Mouse (Mus musculus) C2C12 (cell line): ENCODE results near the gene Ggcx. TPM values are rescaled to one million over a fixed set of nuclear protein-coding genes. Genes with fewer than 3 reads are reported as not detected.

Source experiments
- H3K27me3 ChIP-seq: one replicate; pipeline ENCODE4 v1.6.1; 2011; ENCODE audit not compliant: control insufficient read depth, insufficient read depth, insufficient read length
- H3K36me3 ChIP-seq: one replicate; pipeline ENCODE4 v1.6.1; 2011; ENCODE audit not compliant: control insufficient read depth, insufficient read depth
- H3K4me3 ChIP-seq: one replicate; pipeline ENCODE4 v1.5.1; 2011; ENCODE audit warnings: mild to moderate bottlenecking, control low read depth; ENCODE audit not compliant: poor library complexity, insufficient read depth, severe bottlenecking
- H3K79me2 ChIP-seq: one replicate; pipeline ENCODE4 v1.6.1; 2011; ENCODE audit not compliant: control insufficient read depth, insufficient read depth
- H3K79me3 ChIP-seq: one replicate; pipeline ENCODE4 v1.6.1; 2011; ENCODE audit warnings: low read depth, control low read depth
- H3ac ChIP-seq: one replicate; pipeline ENCODE3; 2011; ENCODE audit warnings: low read depth; ENCODE audit not compliant: control insufficient read depth, insufficient read length
- CEBPB ChIP-seq: IDR thresholded peaks from one replicate; pipeline ENCODE4 v1.6.1; 2011; ENCODE audit warnings: low read depth, mild to moderate bottlenecking, control low read depth, moderate library complexity
- CTCF ChIP-seq: IDR thresholded peaks from one replicate; pipeline ENCODE4 v1.5.1; 2011; ENCODE audit not compliant: control insufficient read depth, insufficient read depth, insufficient read length
- FOSL1 ChIP-seq: IDR thresholded peaks from one replicate; pipeline ENCODE4 v1.8.0; 2011; ENCODE audit warnings: mild to moderate bottlenecking, low read length; ENCODE audit not compliant: poor library complexity, insufficient read depth, severe bottlenecking
- MAX ChIP-seq: IDR thresholded peaks from one replicate; pipeline ENCODE4 v1.6.1; 2011; ENCODE audit warnings: mild to moderate bottlenecking, control low read depth
- MYOD1 ChIP-seq: IDR thresholded peaks from one replicate; pipeline ENCODE4 v1.6.1; 2011; ENCODE audit warnings: low read depth; ENCODE audit not compliant: control insufficient read depth, insufficient read length
- MYOG ChIP-seq: IDR thresholded peaks from one replicate; pipeline ENCODE4 v1.6.1; 2011; ENCODE audit not compliant: control insufficient read depth, insufficient read length; ENCODE audit errors: extremely low read depth
- USF1 ChIP-seq: IDR thresholded peaks from one replicate; pipeline ENCODE4 v1.6.1; 2011; ENCODE audit warnings: low read depth, mild to moderate bottlenecking, control low read depth, moderate library complexity
- polyA plus RNA-seq: library from polyadenylated mRNA; unstranded; fragments of >200 nt; fragmentation: generic; extraction: Trizol; gene quantifications from one replicate; pipeline ENCODE4 v1.2.1, GENCODE M21; 2012; ENCODE audit warnings: missing spikeins

Ggcx gene
- polyA plus RNA-seq, 1 experiment, result 12.2 TPM

DNA sequence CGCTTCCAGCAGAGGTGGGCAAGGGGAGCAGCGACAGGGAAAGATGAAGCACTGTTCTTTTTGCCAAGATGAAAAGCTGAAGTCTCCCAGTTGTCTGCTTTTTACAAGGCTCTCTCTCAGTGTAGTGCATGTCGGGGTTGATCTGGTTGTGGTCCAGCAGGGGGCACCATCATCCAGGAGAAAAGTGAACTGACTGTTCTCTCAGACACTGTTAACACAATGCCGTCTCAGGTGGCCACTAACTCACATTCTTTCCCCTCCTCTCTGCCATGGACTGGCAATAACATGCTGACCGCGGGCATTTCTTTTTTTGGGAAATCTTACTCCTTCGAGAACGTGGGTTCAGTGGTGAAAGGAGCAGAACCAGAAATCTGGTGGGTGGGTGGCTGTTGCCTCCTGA, 13.9 kb downstream of the Ggcx start:
- Histone ChIP-seq H3ac (no peak overlapping the region), H3K36me3 (peaks cover 62% of the 10 kb centered on the region), H3K4me3 (no peak overlapping the region), H3K79me3 (no peaks in the 10 kb centered on the region), H3K79me2 (no peaks in the 10 kb centered on the region), H3K27me3 (no peaks in the 10 kb centered on the region)
- TF ChIP-seq USF1, result no peak
- TF ChIP-seq FOSL1, result no peak
- no peak for TF ChIP-seq MAX
- peak; percentile 56 for TF ChIP-seq CTCF
- no peak for TF ChIP-seq MYOD1

DNA sequence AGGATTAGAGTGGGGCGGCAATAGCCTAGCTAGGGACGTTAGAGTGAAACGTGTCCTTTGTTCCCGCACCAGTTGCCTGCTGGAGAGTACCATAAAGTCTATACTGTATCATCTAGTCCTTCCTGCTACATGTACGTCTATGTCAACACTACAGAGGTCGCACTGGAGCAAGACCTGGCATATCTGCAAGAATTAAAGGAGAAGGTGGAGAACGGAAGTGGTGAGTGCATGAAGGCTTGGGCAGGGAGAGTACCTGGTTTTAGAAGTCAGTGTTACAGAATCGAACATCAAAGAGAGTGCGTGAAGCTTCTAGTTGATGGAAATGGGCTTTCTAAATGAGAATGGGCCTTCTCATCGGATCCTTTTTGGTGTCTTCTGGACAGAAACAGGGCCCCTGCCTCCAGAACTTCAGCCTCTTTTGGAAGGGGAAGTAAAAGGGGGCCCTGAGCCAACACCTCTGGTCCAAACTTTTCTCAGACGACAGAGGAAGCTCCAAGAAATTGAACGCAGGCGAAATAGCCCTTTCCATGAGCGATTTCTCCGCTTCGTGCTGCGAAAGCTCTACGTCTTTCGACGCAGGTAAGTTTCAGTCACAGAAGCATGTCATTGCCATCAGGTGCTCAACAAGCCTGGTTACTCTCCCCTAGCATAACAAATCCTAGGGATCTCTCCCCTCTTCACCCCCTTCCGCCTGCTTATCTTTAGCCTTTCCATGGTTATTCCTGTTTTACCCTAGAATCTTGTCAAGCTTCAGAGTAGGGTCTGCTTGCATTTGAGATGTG, 15.1 kb downstream of the Ggcx start:
- Histone ChIP-seq H3K27me3 (no peaks in the 10 kb centered on the region), H3K36me3 (peaks cover 61% of the 10 kb centered on the region)
- TF ChIP-seq USF1, result no peak
- TF ChIP-seq MYOG, result no peak
- no peak for TF ChIP-seq CTCF
- TF ChIP-seq MYOD1, result no peak
- TF ChIP-seq FOSL1, result no peak
- no peak for TF ChIP-seq CEBPB
- TF ChIP-seq MAX, result no peak

DNA sequence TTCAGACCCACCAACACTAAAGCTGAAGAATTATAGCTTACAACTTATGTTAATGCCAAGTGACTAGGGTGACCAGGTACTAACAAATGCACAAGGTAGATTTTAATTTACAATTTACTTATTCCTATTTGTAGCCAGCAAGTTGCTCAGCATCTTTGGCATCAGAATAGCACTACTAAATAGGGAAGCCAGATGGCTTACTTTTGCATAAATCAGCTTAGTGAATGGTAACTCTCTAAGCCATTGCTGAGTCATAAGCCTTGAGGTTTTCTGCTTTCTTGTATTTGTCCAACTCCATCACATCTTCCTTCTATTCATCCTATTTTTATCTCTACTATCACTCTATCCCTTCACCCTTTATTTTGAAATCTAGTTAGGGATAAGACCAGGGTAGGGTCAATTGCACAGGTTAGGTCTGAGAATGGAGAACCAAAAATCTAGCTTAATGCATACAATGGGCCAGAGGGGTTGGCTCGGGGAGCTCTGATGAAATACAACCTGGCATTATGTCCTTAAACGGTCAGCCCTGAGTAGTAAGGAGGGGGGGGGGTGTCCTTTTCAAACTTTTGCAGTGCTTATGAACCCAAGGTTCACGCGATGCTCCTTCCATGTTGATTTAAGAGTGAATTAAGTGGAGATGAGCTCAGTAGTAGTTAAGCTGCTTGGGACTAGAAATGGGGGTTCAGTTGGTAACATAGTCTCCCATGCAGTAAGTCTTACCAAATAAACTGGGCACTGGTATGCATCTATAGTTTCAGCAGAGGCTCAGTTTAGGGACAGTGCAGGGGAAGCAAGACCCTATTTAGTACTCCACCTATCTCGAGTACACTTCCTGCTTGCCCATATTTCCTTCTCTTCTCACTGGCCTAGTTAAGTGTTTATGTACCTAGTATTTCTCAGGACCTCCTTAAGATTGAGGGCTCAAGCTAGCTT, 17.1 kb downstream of the Ggcx start:
- Histone ChIP-seq H3K4me3 (no peak overlapping the region), H3K79me3 (peaks cover 11% of the 10 kb centered on the region), H3ac (no peak overlapping the region), H3K36me3 (peaks cover 67% of the 10 kb centered on the region), H3K27me3 (no peaks in the 10 kb centered on the region), H3K79me2 (peaks cover 22% of the 10 kb centered on the region)
- TF ChIP-seq FOSL1 (no peak), CEBPB (no peak), MYOD1 (no peak), USF1 (no peak), MYOG (no peak), MAX (no peak), CTCF (no peak)

More for the DNA sequence above, 15.1 kb downstream of the Ggcx start:
- peaks cover 4% of the 10 kb centered on the region for H3K79me2 ChIP-seq
- H3ac ChIP-seq, result no peak overlapping the region
- no peaks in the 10 kb centered on the region for H3K79me3 ChIP-seq
- no peak overlapping the region for H3K4me3 ChIP-seq

DNA sequence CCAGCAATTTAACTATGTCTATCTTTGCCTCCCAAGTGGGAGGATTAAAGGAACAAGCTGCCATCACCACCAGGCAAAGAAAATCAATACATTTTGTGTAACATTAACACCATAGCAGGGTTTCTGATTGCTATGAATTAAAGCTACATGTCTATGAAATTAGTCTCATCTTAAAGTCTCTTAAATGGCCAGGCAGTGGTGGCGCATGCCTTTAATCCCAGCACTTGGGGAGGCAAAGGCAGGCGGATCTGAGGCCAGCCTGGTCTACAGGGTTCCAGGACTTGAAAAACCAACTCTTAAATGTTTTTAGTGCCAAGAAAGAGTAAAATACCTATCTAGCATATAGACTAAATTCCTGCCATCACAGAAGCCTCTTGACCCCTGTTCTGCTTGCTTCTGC, 18.0 kb downstream of the Ggcx start:
- H3ac ChIP-seq, result no peak overlapping the region

DNA sequence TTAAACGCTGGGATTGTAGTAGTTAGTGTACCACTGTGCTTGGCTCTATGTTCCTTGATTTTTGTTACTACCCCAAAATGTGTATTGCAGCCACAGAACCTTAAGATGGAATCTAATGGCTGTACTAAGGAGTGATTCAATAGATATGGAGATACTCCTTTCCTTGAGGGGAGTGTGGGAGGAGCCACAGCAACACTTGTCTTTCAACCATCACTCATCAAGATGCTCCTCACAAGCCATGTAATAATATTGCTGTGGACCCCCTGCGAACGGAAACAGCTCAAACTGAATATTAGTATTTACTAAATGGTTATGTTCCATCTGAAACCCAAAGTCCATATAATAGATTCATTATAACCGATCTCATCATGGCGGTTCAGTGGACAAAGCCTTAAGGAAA, 24.1 kb downstream of the Ggcx start:
- no peak for TF ChIP-seq CEBPB
- no peak for TF ChIP-seq USF1
- Histone ChIP-seq H3K4me3 (peak overlapping the region; percentile 95), H3K27me3 (no peaks in the 10 kb centered on the region), H3K36me3 (peaks cover 54% of the 10 kb centered on the region), H3ac (peak overlapping the region; percentile 28), H3K79me2 (peaks cover 54% of the 10 kb centered on the region), H3K79me3 (peaks cover 40% of the 10 kb centered on the region)

More for the DNA sequence above, 18.0 kb downstream of the Ggcx start:
- no peak overlapping the region for H3K4me3 ChIP-seq
- H3K36me3 ChIP-seq, result peaks cover 73% of the 10 kb centered on the region
- H3K79me2 ChIP-seq, result peaks cover 31% of the 10 kb centered on the region
- H3K27me3 ChIP-seq, result no peaks in the 10 kb centered on the region
- no peak for TF ChIP-seq CEBPB
- H3K79me3 ChIP-seq, result peaks cover 20% of the 10 kb centered on the region
